Mouse (Mus musculus): ENCODE data around the gene Hdlbp. TPM values are rescaled to one million over a fixed set of nuclear protein-coding genes. Genes with fewer than 3 reads are reported as not detected.
"Not testable (repeated sequence)": the region's sequence is repeated elsewhere in the genome, so short reads cannot be mapped to it uniquely, and the experiment has no call there.

Gene Hdlbp
- polyA plus RNA-seq, 1 experiment from 2014 or later = 172 TPM

- H3K36me3 ChIP-seq (ENCODE audit: insufficient read depth, low read length) = peaks cover 21% of the 10 kb centered on the region; the same call in 1 of the 2 replicates
- WGBS = 49% methylated on average over 10 of the region's 10 CpGs
- DNase-seq (ENCODE audit: low spot score) = peak; percentile 89
These were observed 28.5 kb upstream of the Hdlbp start for GRCm38 (mm10) chr1:93506944-93507676.

GRCm38 (mm10) chr1:93495312-93495711 is 16.7 kb upstream of the Hdlbp start:
- Histone ChIP-seq H3K27me3 (replicated peaks; ENCODE audit: insufficient read depth, low read length) (no peaks in the 10 kb centered on the region), H3K4me1 (ENCODE audit: insufficient read depth, low read depth, low read length) (no peaks in the 10 kb centered on the region), H3K4me2 (replicated peaks; ENCODE audit: low read depth, low read length) (no peak overlapping the region), H3K27ac (ENCODE audit: low read length) (no peak overlapping the region), H3K9ac (replicated peaks; ENCODE audit: low read depth) (no peak overlapping the region), H3K9me3 (ENCODE audit: low read length) (no peaks in the 10 kb centered on the region), H3K4me3 (ENCODE audit: low read depth, low read length) (no peak overlapping the region), H3K36me3 (ENCODE audit: insufficient read depth, low read length) (peaks cover 10% of the 10 kb centered on the region; the same call in 1 of the 2 replicates)
- DNase-seq (ENCODE audit: low spot score) (no peak), ATAC-seq (no peak)
- TF ChIP-seq EP300 (IDR thresholded peaks at IDR 0.05) (no peak), CTCF (IDR thresholded peaks at IDR 0.05) (no peak)
- 78% methylated on average over 3 of the region's 3 CpGs for WGBS

More at GRCm38 (mm10) chr1:93506944-93507676, 28.5 kb upstream of the Hdlbp start:
- Histone ChIP-seq H3K4me3 (ENCODE audit: low read depth, low read length) (no peak overlapping the region), H3K9ac (replicated peaks; ENCODE audit: low read depth) (no peak overlapping the region), H3K27ac (ENCODE audit: low read length) (no peak overlapping the region), H3K9me3 (ENCODE audit: low read length) (no peaks in the 10 kb centered on the region), H3K4me2 (replicated peaks; ENCODE audit: low read depth, low read length) (no peak overlapping the region), H3K4me1 (ENCODE audit: insufficient read depth, low read depth, low read length) (no peaks in the 10 kb centered on the region), H3K27me3 (replicated peaks; ENCODE audit: insufficient read depth, low read length) (no peaks in the 10 kb centered on the region)
- TF ChIP-seq EP300 (IDR thresholded peaks at IDR 0.05) (no peak), CTCF (IDR thresholded peaks at IDR 0.05) (peak; percentile 65)
- ATAC-seq = no peak

- H3K27me3 ChIP-seq (replicated peaks; ENCODE audit: insufficient read depth, low read length); H3K4me2 ChIP-seq (replicated peaks; ENCODE audit: low read depth, low read length); H3K9me3 ChIP-seq (ENCODE audit: low read length); H3K9ac ChIP-seq (replicated peaks; ENCODE audit: low read depth); DNase-seq (ENCODE audit: low spot score); H3K4me3 ChIP-seq (ENCODE audit: low read depth, low read length); H3K4me1 ChIP-seq (ENCODE audit: insufficient read depth, low read depth, low read length); ATAC-seq; H3K36me3 ChIP-seq (ENCODE audit: insufficient read depth, low read length); H3K27ac ChIP-seq (ENCODE audit: low read length): not testable (repeated sequence)
- WGBS = 86% methylated on average over 2 of the region's 3 CpGs
These were observed 7.7 kb upstream of the Hdlbp start for GRCm38 (mm10) chr1:93486302-93486701.

GRCm38 (mm10) chr1:93479476-93480083 is 965 bp upstream of the Hdlbp start:
- Histone ChIP-seq H3K27me3 (replicated peaks; ENCODE audit: insufficient read depth, low read length) (no peaks in the 10 kb centered on the region), H3K9me3 (ENCODE audit: low read length) (no peaks in the 10 kb centered on the region), H3K27ac (ENCODE audit: low read length) (peak overlapping the region; percentile 95), H3K4me1 (ENCODE audit: insufficient read depth, low read depth, low read length) (peaks cover 7% of the 10 kb centered on the region; the same call in 1 of the 2 replicates), H3K36me3 (ENCODE audit: insufficient read depth, low read length) (no peaks in the 10 kb centered on the region), H3K9ac (replicated peaks; ENCODE audit: low read depth) (peak overlapping the region; percentile 79), H3K4me2 (replicated peaks; ENCODE audit: low read depth, low read length) (peak overlapping the region; percentile 64), H3K4me3 (ENCODE audit: low read depth, low read length) (peak overlapping the region; percentile 83)
- DNase-seq (ENCODE audit: low spot score) (peak; percentile 65), ATAC-seq (no peak)
- WGBS = 2% methylated on average over 23 of the region's 23 CpGs
- TF ChIP-seq CTCF (IDR thresholded peaks at IDR 0.05) (no peak), EP300 (IDR thresholded peaks at IDR 0.05) (no peak)

GRCm38 (mm10) chr1:93477758-93478585 is 643 bp downstream of the Hdlbp start:
- Histone ChIP-seq H3K4me1 (ENCODE audit: insufficient read depth, low read depth, low read length) (peaks cover 7% of the 10 kb centered on the region; the same call in 1 of the 2 replicates), H3K27me3 (replicated peaks; ENCODE audit: insufficient read depth, low read length) (no peaks in the 10 kb centered on the region), H3K36me3 (ENCODE audit: insufficient read depth, low read length) (no peaks in the 10 kb centered on the region), H3K9me3 (ENCODE audit: low read length) (no peaks in the 10 kb centered on the region), H3K9ac (replicated peaks; ENCODE audit: low read depth) (peak overlapping the region; percentile 66), H3K4me3 (ENCODE audit: low read depth, low read length) (peak overlapping the region; percentile 83), H3K4me2 (replicated peaks; ENCODE audit: low read depth, low read length) (peak overlapping the region; percentile 54), H3K27ac (ENCODE audit: low read length) (peak overlapping the region; percentile 95)
- 1% methylated on average over 40 of the region's 41 CpGs for WGBS
- TF ChIP-seq CTCF (IDR thresholded peaks at IDR 0.05) (peak; percentile 63), EP300 (IDR thresholded peaks at IDR 0.05) (no peak)
- peak; percentile 95 for ATAC-seq
- DNase-seq (ENCODE audit: low spot score) = peak; percentile 99

GRCm38 (mm10) chr1:93475694-93476093 is 2.9 kb downstream of the Hdlbp start:
- H3K4me2 ChIP-seq (replicated peaks; ENCODE audit: low read depth, low read length) = no peak overlapping the region
- ATAC-seq (no peak), DNase-seq (ENCODE audit: low spot score) (no peak)
- H3K27me3 ChIP-seq (replicated peaks; ENCODE audit: insufficient read depth, low read length) = no peaks in the 10 kb centered on the region
- H3K27ac ChIP-seq (ENCODE audit: low read length) = no peak overlapping the region
- no peaks in the 10 kb centered on the region for H3K36me3 ChIP-seq (ENCODE audit: insufficient read depth, low read length)
- TF ChIP-seq CTCF (IDR thresholded peaks at IDR 0.05) (no peak), EP300 (IDR thresholded peaks at IDR 0.05) (no peak)
- no peaks in the 10 kb centered on the region for H3K9me3 ChIP-seq (ENCODE audit: low read length)
- 0 out of 2 replicates have a peak, but pooled peaks cover 3% of the 10 kb centered on the region for H3K4me1 ChIP-seq (ENCODE audit: insufficient read depth, low read depth, low read length)
- WGBS = 89% methylated on average over 3 of the region's 3 CpGs
- no peak overlapping the region for H3K9ac ChIP-seq (replicated peaks; ENCODE audit: low read depth)
- no peak overlapping the region for H3K4me3 ChIP-seq (ENCODE audit: low read depth, low read length)

Measured in lung, postnatal 0 days (tissue).